8 mouse cellular contexts compared by ENCODE assay signal in the genomic region with DNA sequence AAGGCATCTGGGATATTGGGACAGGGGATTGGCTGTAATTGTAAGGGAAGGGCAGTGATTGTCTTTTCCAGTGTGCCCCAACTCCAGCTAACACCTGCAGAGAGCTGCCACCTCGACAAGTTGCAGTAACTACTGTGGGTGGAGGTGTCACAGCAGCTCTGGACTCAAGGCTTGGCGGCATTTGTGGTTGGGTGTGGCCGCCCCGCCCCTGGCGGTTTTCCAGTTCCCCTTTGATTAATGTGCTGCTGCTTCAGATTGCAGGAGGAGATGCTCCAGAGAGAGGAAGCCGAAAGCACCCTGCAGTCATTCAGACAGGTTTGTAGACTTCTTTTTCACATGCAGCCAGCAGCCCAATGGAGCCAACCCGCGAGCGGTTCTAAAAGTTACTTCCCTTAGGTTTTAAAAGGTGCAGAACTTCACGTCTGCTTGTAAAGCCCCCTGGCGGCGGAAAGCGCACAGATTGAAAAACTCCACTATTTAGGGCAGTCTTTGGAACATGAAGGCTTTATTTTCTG. TPM values are rescaled to one million over a fixed set of nuclear protein-coding genes. Genes with fewer than 3 reads are reported as not detected.
DNase-seq lines count a peak whose midpoint lies in the region; ATAC-seq and TF ChIP-seq lines count a peak whose summit lies in the region.

No protein-coding gene starts in this region.

- DNase-seq in ES-E14 (ENCODE audit: low read depth, low spot score): peak; percentile 74
- peak; percentile 29 to 44 for DNase-seq in cerebellum, adult 2 months
- DNase-seq in frontal cortex, postnatal 10 days (ENCODE audit: low spot score in 2 of 2): peak; percentile 12 to 75
- DNase-seq in hindbrain, embryonic 11.5 days (ENCODE audit: low spot score): peak; percentile 88
- DNase-seq in layer of hippocampus, adult 9-10 months (ENCODE audit: low spot score): peak; percentile 71
- DNase-seq in thymus, adult 2 months: peak; percentile 83

- no peak overlapping the region for H3K27ac ChIP-seq in ES-E14 (ENCODE audit: insufficient read depth, low read depth, low read length, poor library complexity, severe bottlenecking)
- no peak overlapping the region for H3K27ac ChIP-seq in cerebellum, adult 2 months (ENCODE audit: insufficient read depth, low read length)
- H3K27ac ChIP-seq in hindbrain, embryonic 11.5 days (ENCODE audit: low read depth, low read length): peak overlapping the region; percentile 96
- peak overlapping the region; percentile 99 for H3K27ac ChIP-seq in lung, embryonic 15.5 days
- H3K27ac ChIP-seq in thymus, adult 2 months (ENCODE audit: control insufficient read depth, insufficient read depth, low read length): peak overlapping the region; percentile 61

- no peak for TF ChIP-seq POLR2A in cerebellum, adult 2 months (IDR thresholded peaks at IDR 0.05; ENCODE audit: borderline replicate concordance, insufficient read depth, low read length)
- TF ChIP-seq POLR2A in thymus, adult 2 months (IDR thresholded peaks at IDR 0.05; ENCODE audit: control insufficient read depth, extremely low read depth, insufficient read depth, low read length, poor library complexity): no peak

- peak overlapping the region; percentile 62 for H3K4me2 ChIP-seq in hindbrain, embryonic 11.5 days (replicated peaks; ENCODE audit: low read depth, low read length)
- H3K4me2 ChIP-seq in lung, embryonic 15.5 days: peak overlapping the region; percentile 81

- peaks cover 2% of the 10 kb centered on the region; the same call in 1 of the 2 replicates for H3K27me3 ChIP-seq in cerebellum, adult 2 months (ENCODE audit: control insufficient read depth, insufficient read depth, low read length)
- H3K27me3 ChIP-seq in hindbrain, embryonic 11.5 days (ENCODE audit: control insufficient read depth, insufficient read depth, low read length): no peaks in the 10 kb centered on the region
- no peaks in the 10 kb centered on the region for H3K27me3 ChIP-seq in lung, embryonic 15.5 days
- H3K27me3 ChIP-seq in thymus, adult 2 months (ENCODE audit: control insufficient read depth, insufficient read depth, low read length): no peaks in the 10 kb centered on the region

- no peak for ATAC-seq in hindbrain, embryonic 11.5 days (ENCODE audit: low FRiP score)
- no peak for ATAC-seq in lung, embryonic 15.5 days (ENCODE audit: borderline replicate concordance, extremely low read depth, low FRiP score, low TSS enrichment)
- peak; percentile 43 for ATAC-seq in neutrophil, adult 5-6 weeks (ENCODE audit: extremely low read depth, insufficient number of reproducible peaks, low FRiP score, poor library complexity, severe bottlenecking)

- no peaks in the 10 kb centered on the region for H3K9me3 ChIP-seq in ES-E14 (ENCODE audit: control insufficient read depth, insufficient read depth, low read depth, low read length)
- H3K9me3 ChIP-seq in hindbrain, embryonic 11.5 days (ENCODE audit: control insufficient read depth, low read length): no peaks in the 10 kb centered on the region
- H3K9me3 ChIP-seq in lung, embryonic 15.5 days: no peaks in the 10 kb centered on the region

- H3K36me3 ChIP-seq in ES-E14 (ENCODE audit: control insufficient read depth, insufficient read depth, low read length, poor library complexity, severe bottlenecking): peaks cover 13% of the 10 kb centered on the region
- H3K36me3 ChIP-seq in hindbrain, embryonic 11.5 days (ENCODE audit: control insufficient read depth, insufficient read depth, low read length): peaks cover 16% of the 10 kb centered on the region
- H3K36me3 ChIP-seq in lung, embryonic 15.5 days: peaks cover 28% of the 10 kb centered on the region
- H3K36me3 ChIP-seq in thymus, adult 2 months (ENCODE audit: control insufficient read depth, insufficient read depth, low read length): peaks cover 20% of the 10 kb centered on the region

- peaks cover 3 to 7% of the 10 kb centered on the region in 2 experiments; a peak in 2 of 4 replicates for H3K4me1 ChIP-seq in ES-E14 (ENCODE audit: control insufficient read depth in 2 of 2, insufficient read depth in 2 of 2, low read length in 2 of 2, poor library complexity in 1 of 2)
- H3K4me1 ChIP-seq in cerebellum, adult 2 months (ENCODE audit: control insufficient read depth, insufficient read depth, low read length): peaks cover 8% of the 10 kb centered on the region
- H3K4me1 ChIP-seq in hindbrain, embryonic 11.5 days (replicated peaks; ENCODE audit: control insufficient read depth, insufficient read depth, low read length): peaks cover 4% of the 10 kb centered on the region
- H3K4me1 ChIP-seq in lung, embryonic 15.5 days: peaks cover 21% of the 10 kb centered on the region
- peaks cover 4% of the 10 kb centered on the region for H3K4me1 ChIP-seq in thymus, adult 2 months (replicated peaks; ENCODE audit: control insufficient read depth, insufficient read depth, low read length)

- in situ Hi-C loops in ES-E14 (cut with MboI; ENCODE audit: low sequenced_read_pairs in 2 of 2, unreplicated experiment in 2 of 2): loop anchor here in 1 of 2 experiments (25.0 kb wide), 1 partner anchor 288 kb away; no protein-coding TSS in a partner anchor

- no peak overlapping the region; the same call in 1 of the 2 replicates for H3K9ac ChIP-seq in ES-E14 (ENCODE audit: insufficient read depth, low read depth, low read length, poor library complexity, severe bottlenecking)
- peak overlapping the region; percentile 78 for H3K9ac ChIP-seq in hindbrain, embryonic 11.5 days (ENCODE audit: low read depth, low read length)
- peak overlapping the region; percentile 78 for H3K9ac ChIP-seq in lung, embryonic 15.5 days

- H3K4me3 ChIP-seq in ES-E14 (ENCODE audit: insufficient read depth in 1 of 2, low read depth in 1 of 2, low read length in 2 of 2, poor library complexity in 1 of 2, severe bottlenecking in 1 of 2): peak overlapping the region; percentile 61 to 91
- peak overlapping the region; percentile 28 for H3K4me3 ChIP-seq in cerebellum, adult 2 months (replicated peaks; ENCODE audit: insufficient read depth, low read depth, low read length)
- H3K4me3 ChIP-seq in hindbrain, embryonic 11.5 days (ENCODE audit: low read depth, low read length): peak overlapping the region; percentile 92
- H3K4me3 ChIP-seq in lung, embryonic 15.5 days: peak overlapping the region; percentile 86
- peak overlapping the region; percentile 74 for H3K4me3 ChIP-seq in thymus, adult 2 months (ENCODE audit: control insufficient read depth, insufficient read depth, low read length)

- TF ChIP-seq CTCF in cerebellum, adult 2 months (IDR thresholded peaks at IDR 0.05; ENCODE audit: borderline replicate concordance, insufficient read depth, low read depth, low read length): peak; percentile 32; the same call in 1 of the 2 replicates
- no peak for TF ChIP-seq CTCF in thymus, adult 2 months (IDR thresholded peaks at IDR 0.05; ENCODE audit: borderline replicate concordance, control insufficient read depth, extremely low read depth, insufficient read depth, low read length, poor library complexity)

- WGBS in cerebellum, adult 2 months: 6% methylated on average over 13 of the region's 13 CpGs
- WGBS in hindbrain, embryonic 11.5 days: under 1% methylated on average over 13 of the region's 13 CpGs
- under 1% methylated on average over 13 of the region's 13 CpGs for WGBS in lung, embryonic 15.5 days
- under 1% methylated on average over 13 of the region's 13 CpGs for WGBS in thymus, adult 2 months

TF ChIP-seq in ES-E14, 5 proteins besides CTCF, POLR2A, EP300 and RAD21:
- TF ChIP-seq ZC3H11A (IDR thresholded peaks at IDR 0.05; ENCODE audit: borderline replicate concordance, low read depth, low read length) (peak; percentile 23; the same call in 1 of the 2 replicates), MAFK (IDR thresholded peaks at IDR 0.05; ENCODE audit: insufficient read depth, low read depth, low read length) (no peak), ZNF384 (IDR thresholded peaks at IDR 0.05; ENCODE audit: low read depth, low read length) (no peak)

RNA-seq across cellular contexts. Expression of a gene that starts 1.6 kb away (rescaled TPM):
- 465 and 1,315 TPM in 2 replicates for total RNA-seq in ES-E14 (2012; rRNA removed)
- 227 and 287 TPM in 2 replicates for polyA plus RNA-seq in cerebellum, adult 2 months (2012; rRNA removed)
- 1,373 and 1,430 TPM in 2 replicates for polyA plus RNA-seq in hindbrain, embryonic 11.5 days (2014; fragmentation: Nextera tagmentation; extraction: Ambion mirVana)
- 856 and 870 TPM in 2 replicates for polyA plus RNA-seq in lung, embryonic 15.5 days (2015; fragmentation: Nextera tagmentation; extraction: Ambion mirVana)
- 1,125 and 1,268 TPM in 2 replicates for total RNA-seq in neutrophil, adult 5-6 weeks (2017)
- polyA plus RNA-seq in thymus, adult 2 months (2012; rRNA removed): 826 and 901 TPM in 2 replicates

RNA-seq across cellular contexts. Expression of a gene that starts 30.9 kb away (rescaled TPM):
- 5.3 and 7.4 TPM in 2 replicates for total RNA-seq in ES-E14 (2012; rRNA removed)
- polyA plus RNA-seq in cerebellum, adult 2 months (2012; rRNA removed): 5.2 and 6.6 TPM in 2 replicates
- polyA plus RNA-seq in hindbrain, embryonic 11.5 days (2014; fragmentation: Nextera tagmentation; extraction: Ambion mirVana): 8.7 and 9.8 TPM in 2 replicates
- 16.0 and 16.2 TPM in 2 replicates for polyA plus RNA-seq in lung, embryonic 15.5 days (2015; fragmentation: Nextera tagmentation; extraction: Ambion mirVana)
- 7.0 and 10.0 TPM in 2 replicates for total RNA-seq in neutrophil, adult 5-6 weeks (2017)
- 2.8 and 3.0 TPM in 2 replicates for polyA plus RNA-seq in thymus, adult 2 months (2012; rRNA removed)

Comparison
In these comparisons a context has a peak if more than half of its experiments do, and no peak if none do; other contexts are left out.
1. DNase-seq: peak in every context shown above with its lines; median percentile 88 in hindbrain, embryonic 11.5 days; 83 in thymus, adult 2 months; 74 in ES-E14; 71 in layer of hippocampus, adult 9-10 months; 44 in frontal cortex, postnatal 10 days; 36 in cerebellum, adult 2 months.
2. H3K27ac ChIP-seq: peak in hindbrain, embryonic 11.5 days (single experiment), lung, embryonic 15.5 days (single experiment) and thymus, adult 2 months (single experiment); none in ES-E14 (single experiment) and cerebellum, adult 2 months (single experiment).
3. H3K4me3 ChIP-seq: peak in every context shown above with its lines; median percentile 92 in hindbrain, embryonic 11.5 days; 86 in lung, embryonic 15.5 days; 76 in ES-E14; 74 in thymus, adult 2 months; 28 in cerebellum, adult 2 months.